Mouse (Mus musculus): ENCODE results near the gene Il1rn. TPM values are rescaled to one million over a fixed set of nuclear protein-coding genes. Genes with fewer than 3 reads are reported as not detected.
A peak's percentile ranks its signal among the peaks of the same experiment; 100 is the strongest.

The Il1rn gene
- total RNA-seq (2022): under 1 TPM in 1 of 4 experiments, not detected in 3; 0.58 TPM

GRCm38 (mm10) chr2:24336545-24336944 lies at the start of gene Il1rn:
Gene Il1rn, plus strand, starts transcription at chr2:24336853.
- DNase-seq (ENCODE audit: low spot score in 2 of 2): no peak

- DNase-seq (ENCODE audit: low spot score in 2 of 2): no peak
These were observed 45.8 kb upstream of the Il1rn start, which contains the start of gene Il1f10 for GRCm38 (mm10) chr2:24290896-24291295. Gene Il1f10, plus strand, starts transcription at chr2:24291196.

GRCm38 (mm10) chr2:24294616-24295015 lies 42.0 kb upstream of the Il1rn start:
- DNase-seq (ENCODE audit: low spot score in 2 of 2): no peak

GRCm38 (mm10) chr2:24296837-24297236 lies 39.8 kb upstream of the Il1rn start:
- peak; percentile 9 to 25 for DNase-seq (ENCODE audit: low spot score in 2 of 2)

GRCm38 (mm10) chr2:24311302-24312001 lies 25.2 kb upstream of the Il1rn start:
- DNase-seq (ENCODE audit: low spot score in 2 of 2): no peak

- DNase-seq (ENCODE audit: low spot score in 2 of 2): no peak
These were observed 19.7 kb upstream of the Il1rn start for GRCm38 (mm10) chr2:24316919-24317318.

- DNase-seq (ENCODE audit: low spot score in 2 of 2): no peak
These were observed 18.6 kb upstream of the Il1rn start for GRCm38 (mm10) chr2:24317919-24318598.

GRCm38 (mm10) chr2:24335333-24335732 lies 1.3 kb upstream of the Il1rn start:
- no peak for DNase-seq (ENCODE audit: low spot score in 2 of 2)

- DNase-seq (ENCODE audit: low spot score in 2 of 2): no peak
These were observed 4.8 kb downstream of the Il1rn start for GRCm38 (mm10) chr2:24341395-24341885.

GRCm38 (mm10) chr2:24344619-24345018 lies 8.0 kb downstream of the Il1rn start:
- DNase-seq (ENCODE audit: low spot score in 2 of 2): no peak

- no peak for DNase-seq (ENCODE audit: low spot score in 2 of 2)
These were observed 8.4 kb downstream of the Il1rn start for GRCm38 (mm10) chr2:24345056-24345455.

GRCm38 (mm10) chr2:24347926-24348325 lies 11.3 kb downstream of the Il1rn start:
- DNase-seq (ENCODE audit: low spot score in 2 of 2): no peak

GRCm38 (mm10) chr2:24351159-24351558 lies 14.5 kb downstream of the Il1rn start:
- DNase-seq (ENCODE audit: low spot score in 2 of 2): no peak

GRCm38 (mm10) chr2:24353042-24353441 lies 16.4 kb downstream of the Il1rn start:
- DNase-seq (ENCODE audit: low spot score in 2 of 2): no peak

- no peak for DNase-seq (ENCODE audit: low spot score in 2 of 2)
These were observed 21.0 kb downstream of the Il1rn start for GRCm38 (mm10) chr2:24357642-24358041.

- DNase-seq (ENCODE audit: low spot score in 2 of 2): no peak
These were observed 22.7 kb downstream of the Il1rn start for GRCm38 (mm10) chr2:24359347-24359746.

- DNase-seq (ENCODE audit: low spot score in 2 of 2): no peak
These were observed 27.2 kb downstream of the Il1rn start for GRCm38 (mm10) chr2:24363818-24364217.

GRCm38 (mm10) chr2:24366214-24366975 lies 29.7 kb downstream of the Il1rn start:
- DNase-seq (ENCODE audit: low spot score in 2 of 2): no peak

- no peak for DNase-seq (ENCODE audit: low spot score in 2 of 2)
These were observed 30.6 kb downstream of the Il1rn start, which contains the start of gene Psd4 for GRCm38 (mm10) chr2:24367030-24367894. Gene Psd4, plus strand, starts transcription at chr2:24367580.

- no peak for DNase-seq (ENCODE audit: low spot score in 2 of 2)
These were observed 31.2 kb downstream of the Il1rn start for GRCm38 (mm10) chr2:24367895-24368261.

Measured in layer of hippocampus, adult 8-10 months (tissue).